In genomic region chr2:146290871-146291637, GRCm38 (mm10) we compare ENCODE assay signal across 9 mouse cellular contexts.
A peak's percentile ranks its signal among the peaks of the same experiment; 100 is the strongest.
DNase-seq lines count a peak whose midpoint lies in the region; ATAC-seq and TF ChIP-seq lines count a peak whose summit lies in the region.
"Had no signal": no experiment of that assay in that cellular context is flagged by ENCODE, and none has a peak within 500 bp of the region (broad histone marks: within the 10 kb centered on the region; RNA-seq: fewer than 3 reads in every experiment).

No protein-coding gene starts in this region.

- no peak for TF ChIP-seq POLR2A in lung, adult 2 months (IDR thresholded peaks at IDR 0.05; ENCODE audit: borderline replicate concordance, extremely low read depth, low read depth, low read length)

- no peaks in the 10 kb centered on the region for H3K9me3 ChIP-seq in forebrain, embryonic 15.5 days
- no peaks in the 10 kb centered on the region for H3K9me3 ChIP-seq in midbrain, postnatal 0 days (ENCODE audit: low read length)
- no peaks in the 10 kb centered on the region for H3K9me3 ChIP-seq in kidney, embryonic 15.5 days (replicated peaks)
- H3K9me3 ChIP-seq: heart, embryonic 15.5 days had no signal

- peak; percentile 75 to 88 for DNase-seq in cerebellum, postnatal 10 days
- DNase-seq in layer of hippocampus, postnatal 10 days (ENCODE audit: low spot score in 2 of 2), result peak; percentile 61 to 63
- peak; percentile 89 for DNase-seq in midbrain, postnatal 0 days (ENCODE audit: low spot score)
- no peak for DNase-seq in lung, postnatal 4 days
- DNase-seq in lung, adult 2 months, result no peak

- peak; percentile 96 for ATAC-seq in forebrain, embryonic 15.5 days (replicated peaks)
- peak; percentile 90 for ATAC-seq in midbrain, postnatal 0 days (ENCODE audit: low FRiP score)
- ATAC-seq in erythroblast, adult 5-6 weeks (replicated peaks; ENCODE audit: low FRiP score, poor library complexity, severe bottlenecking), result no peak
- ATAC-seq in kidney, embryonic 15.5 days (replicated peaks; ENCODE audit: low FRiP score), result no peak

- no peaks in the 10 kb centered on the region for H3K36me3 ChIP-seq in forebrain, embryonic 15.5 days
- H3K36me3 ChIP-seq in midbrain, postnatal 0 days (ENCODE audit: insufficient read depth, low read length), result no peaks in the 10 kb centered on the region
- no peaks in the 10 kb centered on the region for H3K36me3 ChIP-seq in kidney, embryonic 15.5 days
- H3K36me3 ChIP-seq: heart, embryonic 15.5 days had no signal

- H3K4me1 ChIP-seq in forebrain, embryonic 15.5 days, result peaks cover 49% of the 10 kb centered on the region
- H3K4me1 ChIP-seq in midbrain, postnatal 0 days (ENCODE audit: insufficient read depth, low read length), result peaks cover 4% of the 10 kb centered on the region; the same call in 1 of the 2 replicates
- no peaks in the 10 kb centered on the region for H3K4me1 ChIP-seq in kidney, embryonic 15.5 days
- peaks cover under 1% of the 10 kb centered on the region; the same call in 1 of the 2 replicates for H3K4me1 ChIP-seq in lung, adult 2 months (ENCODE audit: control insufficient read depth, insufficient read depth, low read length)
- H3K4me1 ChIP-seq: heart, embryonic 15.5 days had no signal

- H3K9ac ChIP-seq in forebrain, embryonic 15.5 days (replicated peaks), result no peak overlapping the region
- no peak overlapping the region for H3K9ac ChIP-seq in midbrain, postnatal 0 days (replicated peaks; ENCODE audit: low read length, poor library complexity, severe bottlenecking)
- H3K9ac ChIP-seq in kidney, embryonic 15.5 days, result no peak overlapping the region
- H3K9ac ChIP-seq: heart, embryonic 15.5 days had no signal

- WGBS in forebrain, embryonic 15.5 days, result 4% methylated on average over 14 of the region's 14 CpGs
- WGBS in midbrain, postnatal 0 days, result 16% methylated on average over 14 of the region's 14 CpGs
- WGBS in kidney, embryonic 15.5 days, result 47% methylated on average over 14 of the region's 14 CpGs
- 58% methylated on average over 14 of the region's 14 CpGs for WGBS in lung, adult 2 months

- H3K4me2 ChIP-seq in forebrain, embryonic 15.5 days (replicated peaks), result no peak overlapping the region
- no peak overlapping the region for H3K4me2 ChIP-seq in midbrain, postnatal 0 days (ENCODE audit: low read depth, low read length, poor library complexity, severe bottlenecking)
- no peak overlapping the region for H3K4me2 ChIP-seq in kidney, embryonic 15.5 days
- H3K4me2 ChIP-seq: heart, embryonic 15.5 days had no signal

- H3K27ac ChIP-seq in forebrain, embryonic 15.5 days (replicated peaks), result peak overlapping the region; percentile 83
- no peak overlapping the region for H3K27ac ChIP-seq in midbrain, postnatal 0 days (ENCODE audit: low read depth, low read length)
- no peak overlapping the region for H3K27ac ChIP-seq in kidney, embryonic 15.5 days
- H3K27ac ChIP-seq: heart, embryonic 15.5 days had no signal

- peak; percentile 37 for TF ChIP-seq CTCF in midbrain, postnatal 0 days (IDR thresholded peaks at IDR 0.05)
- TF ChIP-seq CTCF in lung, adult 2 months (IDR thresholded peaks at IDR 0.05; ENCODE audit: insufficient read depth, low read length), result no peak

- H3K27me3 ChIP-seq in forebrain, embryonic 15.5 days, result no peaks in the 10 kb centered on the region
- no peaks in the 10 kb centered on the region for H3K27me3 ChIP-seq in midbrain, postnatal 0 days (ENCODE audit: insufficient read depth, low read length)
- no peaks in the 10 kb centered on the region for H3K27me3 ChIP-seq in kidney, embryonic 15.5 days
- H3K27me3 ChIP-seq: heart, embryonic 15.5 days had no signal

- H3K4me3 ChIP-seq in forebrain, embryonic 15.5 days, result no peak overlapping the region
- H3K4me3 ChIP-seq in midbrain, postnatal 0 days (ENCODE audit: low read depth, low read length), result no peak overlapping the region
- H3K4me3 ChIP-seq in kidney, embryonic 15.5 days (replicated peaks), result no peak overlapping the region
- H3K4me3 ChIP-seq in lung, adult 2 months (replicated peaks; ENCODE audit: extremely low read depth, low read depth, low read length), result no peak overlapping the region
- H3K4me3 ChIP-seq: heart, embryonic 15.5 days had no signal

Comparison
In these comparisons a context has a peak if more than half of its experiments do, and no peak if none do; other contexts are left out.
1. DNase-seq: peak in cerebellum, postnatal 10 days (2 of 2), layer of hippocampus, postnatal 10 days (2 of 2) and midbrain, postnatal 0 days (single experiment); none in lung, postnatal 4 days (0 of 2) and lung, adult 2 months (single experiment).
2. ATAC-seq: peak in forebrain, embryonic 15.5 days (single experiment) and midbrain, postnatal 0 days (single experiment); none in erythroblast, adult 5-6 weeks (single experiment) and kidney, embryonic 15.5 days (single experiment).